Mouse (Mus musculus) ES-E14 (cell line): ENCODE measurements at regions not wholly inside any gene's neighbourhood (a gene's known extent, or its start where the extent isn't known, plus 50 kb on each side); places are given as distances from the start of the nearest gene placed in this dataset.

Experiments
- DNase-seq: peaks from one replicate; pipeline ENCODE4 v3.0.0-alpha.2; 2013; ENCODE audit warnings: low read depth, low spot score
- H3K27ac ChIP-seq: 2 replicates; pipeline ENCODE4 v1.5.1; 2012; ENCODE audit warnings: low read depth, mild to moderate bottlenecking, low read length, moderate library complexity, mixed read lengths; ENCODE audit not compliant: poor library complexity, insufficient read depth, severe bottlenecking
- H3K36me3 ChIP-seq: 2 replicates; pipeline ENCODE4 v1.6.1; 2012; ENCODE audit warnings: mild to moderate bottlenecking, low read length, moderate library complexity, mixed read lengths; ENCODE audit not compliant: control insufficient read depth, poor library complexity, insufficient read depth, severe bottlenecking
- H3K4me1 ChIP-seq, 2 experiments: fragments of 150-350 bp in 1 of 2; sonication (generic) in 1 of 2; 2 replicates each; pipeline ENCODE4 v1.6.1; 2012; ENCODE audit warnings: low read length in 2 of 2, mild to moderate bottlenecking in 1 of 2, mixed read lengths in 1 of 2; ENCODE audit not compliant: control insufficient read depth in 2 of 2, insufficient read depth in 2 of 2, poor library complexity in 1 of 2
- H3K4me3 ChIP-seq, 2 experiments: fragments of 150-350 bp in 1 of 2; sonication (generic) in 1 of 2; 2 replicates each; pipeline ENCODE4 v1.5.1; 2012; ENCODE audit warnings: low read length in 2 of 2, low read depth in 1 of 2, mild to moderate bottlenecking in 1 of 2, mixed read lengths in 1 of 2; ENCODE audit not compliant: insufficient read depth in 1 of 2, poor library complexity in 1 of 2, severe bottlenecking in 1 of 2
- H3K9ac ChIP-seq: 2 replicates; pipeline ENCODE4 v1.6.1; 2012; ENCODE audit warnings: low read depth, mild to moderate bottlenecking, low read length, mixed read lengths; ENCODE audit not compliant: poor library complexity, insufficient read depth, severe bottlenecking
- H3K9me3 ChIP-seq: fragments of 150-350 bp; sonication (generic); 2 replicates; pipeline ENCODE4 v1.6.1; 2012; ENCODE audit warnings: low read depth, mild to moderate bottlenecking, low read length; ENCODE audit not compliant: control insufficient read depth, insufficient read depth
- CHD2 ChIP-seq: IDR thresholded peaks from 2 replicates; pipeline ENCODE4 v1.6.1; 2014; ENCODE audit warnings: mild to moderate bottlenecking, low read depth, low read length, inconsistent platforms
- HCFC1 ChIP-seq: IDR thresholded peaks from 2 replicates; pipeline ENCODE4 v1.6.1; 2012; ENCODE audit warnings: low read length, inconsistent platforms, borderline replicate concordance; ENCODE audit not compliant: insufficient read depth
- MAFK ChIP-seq: IDR thresholded peaks from 2 replicates; pipeline ENCODE4 v1.6.1; 2014; ENCODE audit warnings: mild to moderate bottlenecking, low read depth, low read length, inconsistent platforms; ENCODE audit not compliant: insufficient read depth
- ZC3H11A ChIP-seq: IDR thresholded peaks from 2 replicates; pipeline ENCODE4 v1.6.1; 2012; ENCODE audit warnings: low read depth, mild to moderate bottlenecking, inconsistent platforms, low read length, borderline replicate concordance
- ZNF384 ChIP-seq: IDR thresholded peaks from 2 replicates; pipeline ENCODE4 v1.6.1; 2012; ENCODE audit warnings: low read depth, low read length, inconsistent platforms
- in situ Hi-C, 2 experiments: fragments of 600-800 bp; cut with MboI; formaldehyde crosslinking; loops; one replicate each; pipeline ENCODE4 v1.15.1; 2025; ENCODE audit warnings: low sequenced_read_pairs in 2 of 2, inconsistent platforms in 1 of 2; ENCODE audit not compliant: unreplicated experiment in 2 of 2

DNA sequence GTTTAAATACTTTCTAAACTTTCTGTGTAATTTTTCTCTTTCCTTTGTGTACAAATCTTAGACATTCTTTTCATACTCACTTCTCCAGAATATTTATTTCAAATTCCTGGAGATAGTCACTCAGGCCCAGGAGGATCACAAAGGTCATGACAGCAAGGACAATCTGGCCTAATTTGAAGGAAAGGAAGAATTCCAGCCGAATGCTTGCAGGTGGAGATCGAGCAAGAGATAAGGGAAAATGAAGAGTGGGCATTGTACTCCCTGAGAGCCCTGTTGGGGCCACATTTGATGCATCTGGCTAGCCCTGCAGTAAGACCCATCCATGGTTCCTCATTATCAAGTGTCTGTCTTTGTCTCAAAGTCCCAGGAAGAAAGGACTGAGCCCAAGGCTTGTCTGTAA is 66.0 kb upstream of the Jazf1 start:
- TF ChIP-seq ZNF384 = no peak
- TF ChIP-seq HCFC1 = no peak
- no peak for TF ChIP-seq MAFK
- TF ChIP-seq CHD2 = no peak
- no peak for TF ChIP-seq ZC3H11A
- Histone ChIP-seq H3K36me3 (no peaks in the 10 kb centered on the region), H3K9me3 (no peaks in the 10 kb centered on the region), H3K9ac (no peak overlapping the region), H3K4me3 (no peak overlapping the region), H3K27ac (no peak overlapping the region), H3K4me1 (peaks cover 0 to 2% of the 10 kb centered on the region in 2 experiments; a peak in 1 of 4 replicates)
- in situ Hi-C loops = no loop called here
- no peak for DNase-seq

DNA sequence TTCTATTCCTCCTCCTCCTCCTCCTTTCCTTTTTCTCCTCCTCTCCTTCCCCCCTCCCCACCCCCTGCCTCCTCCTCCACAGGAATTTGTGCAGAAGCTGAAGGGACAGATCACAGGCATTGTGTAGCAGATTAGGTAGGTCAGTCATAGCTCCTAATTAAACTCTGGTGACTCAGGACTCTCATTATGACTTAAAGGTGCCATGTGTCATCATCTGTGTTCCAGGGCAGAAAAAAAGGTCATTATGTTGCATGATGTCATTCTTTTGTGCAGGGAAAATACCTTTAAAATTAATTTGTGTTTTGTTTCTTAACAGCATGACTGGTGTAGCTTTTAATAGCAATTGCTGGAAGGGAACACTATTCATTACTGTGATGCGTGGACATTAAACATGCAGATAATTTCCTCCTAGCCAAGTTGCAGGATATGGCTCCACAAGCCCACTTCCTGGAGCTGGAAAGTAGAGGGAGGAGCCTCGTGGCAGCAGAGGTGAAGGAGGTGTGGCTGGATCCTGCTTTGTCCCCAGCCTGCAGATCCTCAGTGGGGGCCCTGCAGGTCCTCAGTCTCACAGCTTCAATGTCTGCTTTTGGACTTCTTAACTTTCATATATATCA is 62.4 kb upstream of the Jazf1 start:
- Histone ChIP-seq H3K36me3 (no peaks in the 10 kb centered on the region), H3K4me3 (no peak overlapping the region), H3K9me3 (no peaks in the 10 kb centered on the region), H3K9ac (no peak overlapping the region), H3K4me1 (peaks cover 0 to 2% of the 10 kb centered on the region in 2 experiments; a peak in 1 of 4 replicates), H3K27ac (no peak overlapping the region)
- DNase-seq = no peak
- in situ Hi-C loops = no loop called here
- TF ChIP-seq HCFC1 (no peak), MAFK (no peak), CHD2 (no peak), ZNF384 (no peak), ZC3H11A (no peak)

DNA sequence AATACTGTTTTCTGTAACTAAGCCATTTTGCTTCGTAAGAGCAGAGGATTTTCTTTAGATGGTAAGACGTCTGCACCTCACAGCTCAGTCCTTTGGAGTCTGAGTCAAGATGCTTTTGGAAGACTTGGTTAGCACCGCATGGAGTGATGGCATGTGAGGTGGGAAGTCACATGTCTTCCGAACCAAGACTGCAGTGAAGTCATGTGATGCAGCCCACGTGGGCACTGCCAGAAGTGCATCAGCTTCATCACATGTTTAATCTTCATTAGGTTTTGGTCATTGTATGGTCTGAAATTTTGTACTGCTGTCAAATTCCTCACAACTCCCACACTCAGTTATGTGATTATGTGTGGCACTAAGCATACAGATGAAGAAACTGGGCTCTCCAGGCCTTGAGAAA is 58.3 kb upstream of the Jazf1 start:
- H3K4me3 ChIP-seq = no peak overlapping the region
- H3K36me3 ChIP-seq = no peaks in the 10 kb centered on the region
- H3K9me3 ChIP-seq = no peaks in the 10 kb centered on the region
- in situ Hi-C loops = no loop called here
- TF ChIP-seq HCFC1 (no peak), ZC3H11A (no peak), MAFK (no peak), ZNF384 (no peak), CHD2 (no peak)
- H3K9ac ChIP-seq = no peak overlapping the region
- no peak for DNase-seq
- no peak overlapping the region for H3K27ac ChIP-seq
- H3K4me1 ChIP-seq = peaks cover 0 to 2% of the 10 kb centered on the region in 2 experiments; a peak in 1 of 4 replicates

DNA sequence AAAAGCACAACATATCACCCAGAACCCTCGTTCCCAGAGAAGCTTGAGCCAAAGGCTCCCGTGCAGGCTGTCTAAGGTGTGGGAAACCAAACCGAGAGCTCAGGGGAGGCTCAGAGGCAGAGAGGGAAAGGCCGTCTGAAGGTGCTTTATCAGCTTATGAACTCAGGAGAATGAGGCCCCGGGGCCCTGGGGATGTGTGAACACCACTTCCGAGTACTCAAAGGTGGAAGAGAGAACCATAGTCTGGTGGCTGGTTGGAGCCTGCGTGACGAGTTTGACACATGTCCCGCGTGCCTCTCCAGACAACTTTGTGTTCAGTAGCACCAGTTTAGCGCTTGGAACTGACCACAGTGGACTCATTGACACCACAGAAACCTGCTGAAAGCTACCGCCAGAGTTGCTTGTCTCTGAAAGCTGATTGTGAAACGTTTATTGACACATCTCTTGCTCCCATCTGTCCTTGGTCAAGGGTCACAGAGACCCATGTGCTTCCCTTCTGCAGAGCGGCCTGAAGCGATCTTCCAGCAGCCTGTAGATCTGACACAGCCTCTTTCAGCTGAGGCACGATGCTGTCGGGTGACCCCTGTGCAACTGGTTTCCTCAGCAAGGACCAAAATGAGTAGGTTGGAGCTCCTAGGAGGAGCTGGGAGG is 56.5 kb upstream of the Jazf1 start:
- H3K9ac ChIP-seq = no peak overlapping the region
- H3K27ac ChIP-seq = no peak overlapping the region
- H3K36me3 ChIP-seq = no peaks in the 10 kb centered on the region
- DNase-seq = no peak
- no peaks in the 10 kb centered on the region for H3K4me1 ChIP-seq
- in situ Hi-C loops = no loop called here
- H3K4me3 ChIP-seq = peak overlapping the region in 1 of 2 experiments; percentile 30; a peak in 1 of 4 replicates
- H3K9me3 ChIP-seq = no peaks in the 10 kb centered on the region
- TF ChIP-seq ZC3H11A = no peak
- TF ChIP-seq CHD2 = no peak
- no peak for TF ChIP-seq ZNF384
- TF ChIP-seq HCFC1 = no peak
- no peak for TF ChIP-seq MAFK
